Mouse (Mus musculus) midbrain, embryonic 15.5 days (tissue): ENCODE measurements around the gene Shkbp1. TPM values are rescaled to one million over a fixed set of nuclear protein-coding genes. Genes with fewer than 3 reads are reported as not detected.
A peak's percentile ranks its signal among the peaks of the same experiment; 100 is the strongest.

Experiments
- ATAC-seq: fragments of 200-750 bp; cut with Nextera tagmentation; replicated peaks from 2 replicates; pipeline ENCODE4 v1.8.0; 2017; ENCODE audit warnings: moderate TSS enrichment
- H3K27ac ChIP-seq: fragments of 300-500 bp; sonication (generic); 2 replicates; pipeline ENCODE4 v1.5.1; 2015; ENCODE audit warnings: mild to moderate bottlenecking, inconsistent platforms
- H3K27me3 ChIP-seq: fragments of 300-500 bp; sonication (generic); replicated peaks from 2 replicates; pipeline ENCODE4 v1.6.1; 2015; ENCODE audit warnings: inconsistent platforms
- H3K36me3 ChIP-seq: fragments of 300-500 bp; sonication (generic); replicated peaks from 2 replicates; pipeline ENCODE4 v1.6.1; 2015; ENCODE audit warnings: inconsistent platforms
- H3K4me1 ChIP-seq: fragments of 300-500 bp; sonication (generic); 2 replicates; pipeline ENCODE4 v1.6.1; 2015; ENCODE audit warnings: inconsistent platforms
- H3K4me2 ChIP-seq: fragments of 300-500 bp; sonication (generic); 2 replicates; pipeline ENCODE4 v1.6.1; 2015; ENCODE audit warnings: inconsistent platforms, mild to moderate bottlenecking, moderate library complexity
- H3K4me3 ChIP-seq: fragments of 300-500 bp; sonication (generic); 2 replicates; pipeline ENCODE4 v1.5.1; 2015; ENCODE audit warnings: mild to moderate bottlenecking, inconsistent platforms
- H3K9ac ChIP-seq: fragments of 300-500 bp; sonication (generic); 2 replicates; pipeline ENCODE4 v1.6.1; 2015; ENCODE audit warnings: mild to moderate bottlenecking, inconsistent platforms
- H3K9me3 ChIP-seq: fragments of 300-500 bp; sonication (generic); 2 replicates; pipeline ENCODE4 v1.6.1; 2016; ENCODE audit warnings: inconsistent platforms
- WGBS: fragments of 180-500 bp; shearing (Covaris S2); methylation state at CpG from one replicate; pipeline ENCODE4 v1.1.7; 2015; ENCODE audit warnings: mixed read lengths; 5-methylcytosine and 5-hydroxymethylcytosine counted together
- polyA plus RNA-seq: library from polyadenylated mRNA; unstranded; fragments of >200 nt; fragmentation: Nextera tagmentation; extraction: Ambion mirVana; gene quantifications from 2 replicates; pipeline ENCODE4 v1.2.1, GENCODE M21; 2015

Shkbp1 gene
- polyA plus RNA-seq, 1 experiment from 2014 or later = 64.7 TPM

- H3K27me3 ChIP-seq = peaks cover 7% of the 10 kb centered on the region; the same call in 1 of the 2 replicates
- H3K27ac ChIP-seq = no peak overlapping the region
- H3K4me1 ChIP-seq = no peaks in the 10 kb centered on the region
- no peaks in the 10 kb centered on the region for H3K36me3 ChIP-seq
- H3K4me2 ChIP-seq = no peak overlapping the region
- no peaks in the 10 kb centered on the region for H3K9me3 ChIP-seq
- no peak overlapping the region for H3K4me3 ChIP-seq
- no peak overlapping the region for H3K9ac ChIP-seq
- no peak for ATAC-seq
- WGBS = 82% methylated on average over 1 of the region's 1 CpGs
These were observed 27.4 kb upstream of the Shkbp1 start for GRCm38 (mm10) chr7:27383233-27383632.

- Histone ChIP-seq H3K4me1 (no peaks in the 10 kb centered on the region), H3K4me3 (no peak overlapping the region), H3K27ac (no peak overlapping the region), H3K36me3 (no peaks in the 10 kb centered on the region), H3K9ac (no peak overlapping the region), H3K4me2 (no peak overlapping the region), H3K9me3 (no peaks in the 10 kb centered on the region), H3K27me3 (peaks cover 22% of the 10 kb centered on the region)
- WGBS = 56% methylated on average over 4 of the region's 4 CpGs
- ATAC-seq = no peak
These were observed 25.7 kb upstream of the Shkbp1 start for GRCm38 (mm10) chr7:27381560-27381959.

GRCm38 (mm10) chr7:27381009-27381408, 25.2 kb upstream of the Shkbp1 start:
- H3K4me1 ChIP-seq = no peaks in the 10 kb centered on the region
- 48% methylated on average over 1 of the region's 1 CpGs for WGBS

GRCm38 (mm10) chr7:27379836-27380235, 24.0 kb upstream of the Shkbp1 start:
- H3K9ac ChIP-seq = no peak overlapping the region
- peaks cover 38% of the 10 kb centered on the region for H3K27me3 ChIP-seq
- H3K27ac ChIP-seq = no peak overlapping the region
- ATAC-seq = no peak
- H3K4me2 ChIP-seq = no peak overlapping the region
- no peaks in the 10 kb centered on the region for H3K36me3 ChIP-seq
- 76% methylated on average over 6 of the region's 6 CpGs for WGBS
- H3K4me1 ChIP-seq = peaks cover 3% of the 10 kb centered on the region; the same call in 1 of the 2 replicates
- no peak overlapping the region for H3K4me3 ChIP-seq
- H3K9me3 ChIP-seq = no peaks in the 10 kb centered on the region

More at GRCm38 (mm10) chr7:27381009-27381408, 25.2 kb upstream of the Shkbp1 start:
- H3K4me3 ChIP-seq = no peak overlapping the region
- no peak overlapping the region for H3K9ac ChIP-seq
- H3K4me2 ChIP-seq = no peak overlapping the region
- H3K36me3 ChIP-seq = no peaks in the 10 kb centered on the region
- ATAC-seq = no peak
- H3K27me3 ChIP-seq = peaks cover 28% of the 10 kb centered on the region
- H3K27ac ChIP-seq = no peak overlapping the region
- H3K9me3 ChIP-seq = no peaks in the 10 kb centered on the region

GRCm38 (mm10) chr7:27378431-27378830, 22.6 kb upstream of the Shkbp1 start:
- peaks cover 51% of the 10 kb centered on the region for H3K27me3 ChIP-seq
- H3K36me3 ChIP-seq = no peaks in the 10 kb centered on the region
- no peak for ATAC-seq
- H3K9ac ChIP-seq = no peak overlapping the region
- WGBS = 20% methylated on average over 4 of the region's 4 CpGs
- H3K4me1 ChIP-seq = peaks cover 3% of the 10 kb centered on the region; the same call in 1 of the 2 replicates
- no peaks in the 10 kb centered on the region for H3K9me3 ChIP-seq
- no peak overlapping the region for H3K27ac ChIP-seq
- no peak overlapping the region for H3K4me3 ChIP-seq
- no peak overlapping the region for H3K4me2 ChIP-seq

GRCm38 (mm10) chr7:27375274-27375673, 19.5 kb upstream of the Shkbp1 start:
- Histone ChIP-seq H3K4me2 (0 out of 2 replicates have a peak overlapping the region, but pooled peaks have one; percentile 1), H3K9ac (no peak overlapping the region), H3K27me3 (peaks cover 82% of the 10 kb centered on the region), H3K27ac (no peak overlapping the region), H3K36me3 (peaks cover 10% of the 10 kb centered on the region), H3K9me3 (no peaks in the 10 kb centered on the region), H3K4me3 (no peak overlapping the region), H3K4me1 (peaks cover 5% of the 10 kb centered on the region; the same call in 1 of the 2 replicates)
- 2% methylated on average over 22 of the region's 22 CpGs for WGBS
- no peak for ATAC-seq

- no peak overlapping the region for H3K9ac ChIP-seq
- H3K4me3 ChIP-seq = no peak overlapping the region
- H3K9me3 ChIP-seq = no peaks in the 10 kb centered on the region
- no peak overlapping the region for H3K27ac ChIP-seq
- H3K4me1 ChIP-seq = peaks cover 5% of the 10 kb centered on the region; the same call in 1 of the 2 replicates
- 11% methylated on average over 44 of the region's 44 CpGs for WGBS
- peaks cover 17% of the 10 kb centered on the region for H3K36me3 ChIP-seq
- ATAC-seq = no peak
- H3K4me2 ChIP-seq = no peak overlapping the region
- peaks cover 96% of the 10 kb centered on the region for H3K27me3 ChIP-seq
These were observed 16.1 kb upstream of the Shkbp1 start for GRCm38 (mm10) chr7:27371715-27372462.

GRCm38 (mm10) chr7:27369111-27369510, 13.3 kb upstream of the Shkbp1 start:
- Histone ChIP-seq H3K9ac (no peak overlapping the region), H3K27me3 (peaks cover 99% of the 10 kb centered on the region), H3K27ac (no peak overlapping the region), H3K4me3 (no peak overlapping the region), H3K36me3 (peaks cover 17% of the 10 kb centered on the region), H3K4me1 (0 out of 2 replicates have a peak, but pooled peaks cover 3% of the 10 kb centered on the region), H3K4me2 (no peak overlapping the region), H3K9me3 (no peaks in the 10 kb centered on the region)
- ATAC-seq = no peak
- WGBS = 87% methylated on average over 19 of the region's 19 CpGs

GRCm38 (mm10) chr7:27367976-27368375, 12.2 kb upstream of the Shkbp1 start:
- WGBS = 20% methylated on average over 11 of the region's 11 CpGs
- no peak overlapping the region for H3K4me3 ChIP-seq
- no peak for ATAC-seq
- peaks cover 98% of the 10 kb centered on the region for H3K27me3 ChIP-seq
- H3K9me3 ChIP-seq = no peaks in the 10 kb centered on the region
- H3K27ac ChIP-seq = no peak overlapping the region
- peaks cover 17% of the 10 kb centered on the region for H3K36me3 ChIP-seq
- 0 out of 2 replicates have a peak, but pooled peaks cover 3% of the 10 kb centered on the region for H3K4me1 ChIP-seq
- no peak overlapping the region for H3K9ac ChIP-seq
- H3K4me2 ChIP-seq = no peak overlapping the region

- 46% methylated on average over 21 of the region's 21 CpGs for WGBS
- Histone ChIP-seq H3K9me3 (no peaks in the 10 kb centered on the region), H3K4me1 (peaks cover 3% of the 10 kb centered on the region; the same call in 1 of the 2 replicates), H3K9ac (no peak overlapping the region), H3K4me2 (no peak overlapping the region), H3K4me3 (no peak overlapping the region), H3K27me3 (peaks cover 88% of the 10 kb centered on the region), H3K27ac (no peak overlapping the region), H3K36me3 (peaks cover 11% of the 10 kb centered on the region)
- no peak for ATAC-seq
These were observed 10.4 kb upstream of the Shkbp1 start for GRCm38 (mm10) chr7:27366082-27366844.

GRCm38 (mm10) chr7:27364379-27364778, 8.6 kb upstream of the Shkbp1 start:
- no peaks in the 10 kb centered on the region for H3K9me3 ChIP-seq
- no peaks in the 10 kb centered on the region for H3K36me3 ChIP-seq
- 3% methylated on average over 29 of the region's 29 CpGs for WGBS
- no peak for ATAC-seq
- no peak overlapping the region for H3K4me2 ChIP-seq
- H3K4me1 ChIP-seq = peaks cover 6% of the 10 kb centered on the region; the same call in 1 of the 2 replicates
- peaks cover 72% of the 10 kb centered on the region for H3K27me3 ChIP-seq
- no peak overlapping the region for H3K4me3 ChIP-seq
- no peak overlapping the region for H3K27ac ChIP-seq
- no peak overlapping the region for H3K9ac ChIP-seq

GRCm38 (mm10) chr7:27361283-27361946, 5.6 kb upstream of the Shkbp1 start:
- H3K27ac ChIP-seq = no peak overlapping the region
- no peaks in the 10 kb centered on the region for H3K36me3 ChIP-seq
- H3K9ac ChIP-seq = peak overlapping the region; percentile 63
- peaks cover 10% of the 10 kb centered on the region for H3K4me1 ChIP-seq
- peak; percentile 94 for ATAC-seq
- H3K27me3 ChIP-seq = peaks cover 69% of the 10 kb centered on the region
- H3K4me3 ChIP-seq = peak overlapping the region; percentile 61
- peak overlapping the region; percentile 73 for H3K4me2 ChIP-seq
- under 1% methylated on average over 52 of the region's 52 CpGs for WGBS
- no peaks in the 10 kb centered on the region for H3K9me3 ChIP-seq
